Mouse (Mus musculus) heart, postnatal 0 days (tissue): Measurements from ENCODE around the gene Palld. TPM values are rescaled to one million over a fixed set of nuclear protein-coding genes. Genes with fewer than 3 reads are reported as not detected.

Experiments
- ATAC-seq: fragments of 200-750 bp; cut with Nextera tagmentation; 2 replicates; pipeline ENCODE4 v1.8.0; 2017; ENCODE audit warnings: low read depth, moderate number of reproducible peaks, moderate library complexity; ENCODE audit not compliant: insufficient read depth
- DNase-seq: peaks from one replicate; pipeline ENCODE4 v3.0.0-alpha.2; 2016; ENCODE audit warnings: low spot score
- H3K27ac ChIP-seq: fragments of 300-500 bp; sonication (generic); 2 replicates; pipeline ENCODE4 v1.5.1; 2014; ENCODE audit warnings: low read depth, mild to moderate bottlenecking
- H3K27me3 ChIP-seq: fragments of 300-500 bp; sonication (generic); 2 replicates; pipeline ENCODE4 v1.6.1; 2014; ENCODE audit warnings: low read length, mixed read lengths; ENCODE audit not compliant: control insufficient read depth, insufficient read depth
- H3K36me3 ChIP-seq: fragments of 300-500 bp; sonication (generic); replicated peaks from 2 replicates; pipeline ENCODE4 v1.6.1; 2014; ENCODE audit warnings: low read length, mixed read lengths; ENCODE audit not compliant: control insufficient read depth, insufficient read depth
- H3K4me1 ChIP-seq: fragments of 300-500 bp; sonication (generic); 2 replicates; pipeline ENCODE4 v1.6.1; 2014; ENCODE audit warnings: antibody characterized with exemption; ENCODE audit not compliant: control insufficient read depth, insufficient read depth
- H3K4me2 ChIP-seq: fragments of 300-500 bp; sonication (generic); 2 replicates; pipeline ENCODE4 v1.6.1; 2014; ENCODE audit warnings: low read depth, mild to moderate bottlenecking, low read length, moderate library complexity
- H3K4me3 ChIP-seq: fragments of 300-500 bp; sonication (generic); 2 replicates; pipeline ENCODE4 v1.5.1; 2014; ENCODE audit warnings: low read depth, low read length
- H3K9ac ChIP-seq: fragments of 300-500 bp; sonication (generic); replicated peaks from 2 replicates; pipeline ENCODE4 v1.6.1; 2014; ENCODE audit warnings: low read depth, low read length, mixed read lengths
- H3K9me3 ChIP-seq: fragments of 300-500 bp; sonication (generic); replicated peaks from 2 replicates; pipeline ENCODE4 v1.6.1; 2016; ENCODE audit warnings: low read length; ENCODE audit not compliant: control insufficient read depth
- CTCF ChIP-seq: IDR thresholded peaks from 2 replicates; pipeline ENCODE4 v1.5.1; 2016; ENCODE audit warnings: antibody characterized with exemption, control low read depth, low read depth
- EP300 ChIP-seq: IDR thresholded peaks from 2 replicates; pipeline ENCODE4 v1.6.1; 2016; ENCODE audit warnings: antibody characterized with exemption, low read depth
- WGBS: fragments of 180-500 bp; shearing (Covaris S2); extraction: QIAGEN DNeasy Blood & Tissue Kit; methylation state at CpG from one replicate; pipeline ENCODE4 v1.1.7; 2014; 5-methylcytosine and 5-hydroxymethylcytosine counted together
- polyA plus RNA-seq: library from polyadenylated mRNA; unstranded; fragments of >200 nt; fragmentation: Nextera tagmentation; extraction: Ambion mirVana; gene quantifications from 2 replicates; pipeline ENCODE4 v1.2.1, GENCODE M21; 2015
- total RNA-seq: library from RNA; depleted of rRNA; stranded (reverse); fragments of >200 nt; gene quantifications from 2 replicates; pipeline ENCODE4 v1.2.3, GENCODE M21; 2014; ENCODE audit warnings: low replicate concordance

The Palld gene
- total and polyA plus RNA-seq, 2 experiments from 2014 or later, result 103 to 127 TPM

- ATAC-seq (no peak), DNase-seq (no peak)
- Histone ChIP-seq H3K4me3 (no peak overlapping the region), H3K27me3 (no peaks in the 10 kb centered on the region), H3K27ac (no peak overlapping the region), H3K36me3 (no peaks in the 10 kb centered on the region; the same call in 1 of the 2 replicates), H3K4me1 (peaks cover 14% of the 10 kb centered on the region; the same call in 1 of the 2 replicates), H3K4me2 (no peak overlapping the region), H3K9ac (no peak overlapping the region), H3K9me3 (no peaks in the 10 kb centered on the region)
- 73% methylated on average over 3 of the region's 3 CpGs for WGBS
- no peak for TF ChIP-seq EP300
- TF ChIP-seq CTCF, result no peak
Observed at GRCm38 (mm10) chr8:61585746-61586145, 316.7 kb downstream of the Palld start.

GRCm38 (mm10) chr8:61584714-61585383, 317.6 kb downstream of the Palld start:
- Histone ChIP-seq H3K4me2 (no peak overlapping the region), H3K27ac (peak overlapping the region; percentile 28; the same call in 1 of the 2 replicates), H3K4me1 (peaks cover 22% of the 10 kb centered on the region), H3K36me3 (no peaks in the 10 kb centered on the region; the same call in 1 of the 2 replicates), H3K9ac (no peak overlapping the region), H3K4me3 (no peak overlapping the region), H3K9me3 (no peaks in the 10 kb centered on the region), H3K27me3 (no peaks in the 10 kb centered on the region)
- peak; percentile 24; the same call in 1 of the 2 replicates for ATAC-seq
- WGBS, result 69% methylated on average over 5 of the region's 5 CpGs
- no peak for DNase-seq
- TF ChIP-seq CTCF (no peak), EP300 (no peak)

- Histone ChIP-seq H3K27ac (no peak overlapping the region), H3K9me3 (no peaks in the 10 kb centered on the region), H3K4me1 (peaks cover 23% of the 10 kb centered on the region), H3K27me3 (no peaks in the 10 kb centered on the region), H3K36me3 (no peaks in the 10 kb centered on the region), H3K4me2 (no peak overlapping the region), H3K4me3 (no peak overlapping the region), H3K9ac (no peak overlapping the region)
- 66% methylated on average over 8 of the region's 8 CpGs for WGBS
- ATAC-seq (no peak), DNase-seq (no peak)
- TF ChIP-seq CTCF (no peak), EP300 (no peak)
Observed at GRCm38 (mm10) chr8:61582547-61582946, 319.9 kb downstream of the Palld start.

- no peak overlapping the region for H3K4me3 ChIP-seq
- H3K9ac ChIP-seq, result no peak overlapping the region
- ATAC-seq (no peak), DNase-seq (no peak)
- no peaks in the 10 kb centered on the region for H3K9me3 ChIP-seq
- H3K4me2 ChIP-seq, result no peak overlapping the region
- no peaks in the 10 kb centered on the region for H3K36me3 ChIP-seq
- TF ChIP-seq EP300 (no peak), CTCF (no peak)
- H3K27me3 ChIP-seq, result no peaks in the 10 kb centered on the region
- H3K4me1 ChIP-seq, result peaks cover 23% of the 10 kb centered on the region
- no peak overlapping the region for H3K27ac ChIP-seq
- WGBS, result 92% methylated on average over 5 of the region's 5 CpGs
Observed at GRCm38 (mm10) chr8:61581259-61581658, 321.2 kb downstream of the Palld start.

- no peak for DNase-seq
- 67% methylated on average over 4 of the region's 4 CpGs for WGBS
- Histone ChIP-seq H3K27ac (0 out of 2 replicates have a peak overlapping the region, but pooled peaks have one; percentile 7), H3K4me3 (no peak overlapping the region), H3K4me1 (peaks cover 34% of the 10 kb centered on the region), H3K4me2 (no peak overlapping the region), H3K9ac (no peak overlapping the region), H3K27me3 (no peaks in the 10 kb centered on the region), H3K9me3 (no peaks in the 10 kb centered on the region), H3K36me3 (no peaks in the 10 kb centered on the region)
- no peak for ATAC-seq
- no peak for TF ChIP-seq CTCF
- no peak for TF ChIP-seq EP300
Observed at GRCm38 (mm10) chr8:61579831-61580230, 322.7 kb downstream of the Palld start.
